Mouse (Mus musculus) limb, embryonic 12.5 days (tissue): Measurements from ENCODE around the gene Rdh11. TPM values are rescaled to one million over a fixed set of nuclear protein-coding genes. Genes with fewer than 3 reads are reported as not detected.

ENCODE experiments used
- ATAC-seq: fragments of 200-750 bp; cut with Nextera tagmentation; 2 replicates; pipeline ENCODE4 v1.8.0; 2017; ENCODE audit warnings: low read depth, moderate TSS enrichment; ENCODE audit not compliant: insufficient number of reproducible peaks, insufficient read depth, low FRiP score, low TSS enrichment
- H3K27ac ChIP-seq: fragments of 300-500 bp; sonication (generic); 2 replicates; pipeline ENCODE4 v1.5.1; 2016; ENCODE audit warnings: mild to moderate bottlenecking, moderate library complexity
- H3K27me3 ChIP-seq: fragments of 300-500 bp; sonication (generic); 2 replicates; pipeline ENCODE4 v1.6.1; 2016; ENCODE audit warnings: mild to moderate bottlenecking, moderate library complexity
- H3K36me3 ChIP-seq: fragments of 300-500 bp; sonication (generic); 2 replicates; pipeline ENCODE4 v1.6.1; 2016; ENCODE audit warnings: mild to moderate bottlenecking, moderate library complexity
- H3K4me1 ChIP-seq: fragments of 300-500 bp; sonication (generic); replicated peaks from 2 replicates; pipeline ENCODE4 v1.6.1; 2016
- H3K4me2 ChIP-seq: fragments of 300-500 bp; sonication (generic); 2 replicates; pipeline ENCODE4 v1.6.1; 2016; ENCODE audit warnings: mild to moderate bottlenecking, moderate library complexity
- H3K4me3 ChIP-seq: fragments of 300-500 bp; sonication (generic); replicated peaks from 2 replicates; pipeline ENCODE4 v1.5.1; 2016; ENCODE audit warnings: mild to moderate bottlenecking
- H3K9ac ChIP-seq: fragments of 300-500 bp; sonication (generic); replicated peaks from 2 replicates; pipeline ENCODE4 v1.6.1; 2016; ENCODE audit warnings: mild to moderate bottlenecking, moderate library complexity
- H3K9me3 ChIP-seq: fragments of 300-500 bp; sonication (generic); 2 replicates; pipeline ENCODE4 v1.6.1; 2016; ENCODE audit warnings: mild to moderate bottlenecking, moderate library complexity
- WGBS: fragments of 180-500 bp; shearing (Covaris S2); methylation state at CpG from one replicate; pipeline ENCODE4 v1.1.7; 2016; 5-methylcytosine and 5-hydroxymethylcytosine counted together
- polyA plus RNA-seq: library from polyadenylated mRNA; unstranded; fragments of >200 nt; fragmentation: Nextera tagmentation; extraction: Ambion mirVana; gene quantifications from 2 replicates; pipeline ENCODE4 v1.2.1, GENCODE M21; 2016

The Rdh11 gene
- polyA plus RNA-seq, 1 experiment from 2014 or later = 23.3 TPM

DNA sequence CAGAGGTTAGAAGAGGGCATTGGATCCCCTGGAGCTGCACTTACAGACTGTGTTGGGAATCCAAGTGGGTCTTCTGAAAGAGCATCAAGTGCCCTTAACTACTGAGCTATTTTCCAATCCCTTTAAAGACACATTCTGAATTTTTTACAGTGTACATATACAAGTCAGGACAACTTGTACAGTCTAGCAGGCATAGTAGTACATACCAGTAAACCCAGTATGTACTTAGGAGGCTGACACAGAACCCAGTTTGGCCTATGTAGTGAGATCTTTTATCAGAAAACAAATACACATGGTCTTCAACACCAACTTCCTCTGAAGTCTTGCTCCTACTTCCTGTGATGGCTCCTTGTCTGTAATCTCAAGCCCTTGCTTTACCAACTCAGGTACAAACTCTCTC lies 53.1 kb downstream of the Rdh11 start:
- Histone ChIP-seq H3K36me3 (no peaks in the 10 kb centered on the region), H3K27ac (no peak overlapping the region), H3K4me2 (no peak overlapping the region), H3K4me1 (peaks cover 6% of the 10 kb centered on the region; the same call in 1 of the 2 replicates), H3K9ac (no peak overlapping the region), H3K27me3 (peaks cover 7% of the 10 kb centered on the region; the same call in 1 of the 2 replicates), H3K9me3 (no peaks in the 10 kb centered on the region), H3K4me3 (no peak overlapping the region)
- no peak for ATAC-seq

DNA sequence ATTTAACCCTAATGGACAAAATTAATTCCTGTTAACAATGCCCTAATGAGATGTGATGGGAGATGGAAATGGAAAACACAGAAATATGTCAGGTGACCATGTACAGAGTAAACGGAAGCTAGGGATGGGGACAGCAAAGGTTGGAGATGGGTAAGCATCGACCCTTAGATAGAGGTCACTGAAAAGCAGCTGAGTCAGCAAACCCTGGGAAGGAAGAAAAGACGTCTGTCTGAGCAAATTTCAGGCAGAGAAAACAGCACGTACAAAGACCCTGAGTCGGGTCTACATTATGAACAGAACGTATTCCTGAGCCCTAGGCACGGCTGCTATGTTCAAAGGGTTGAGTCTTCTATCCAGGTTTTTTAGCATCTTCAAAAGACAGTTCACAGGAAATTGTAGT lies 55.1 kb downstream of the Rdh11 start:
- no peak overlapping the region for H3K4me3 ChIP-seq
- H3K27me3 ChIP-seq = peaks cover 24% of the 10 kb centered on the region
- no peak overlapping the region for H3K9ac ChIP-seq
- no peak for ATAC-seq
- 77% methylated on average over 7 of the region's 7 CpGs for WGBS
- H3K27ac ChIP-seq = no peak overlapping the region
- no peaks in the 10 kb centered on the region for H3K36me3 ChIP-seq
- H3K4me1 ChIP-seq = peaks cover 6% of the 10 kb centered on the region; the same call in 1 of the 2 replicates
- no peaks in the 10 kb centered on the region for H3K9me3 ChIP-seq
- H3K4me2 ChIP-seq = no peak overlapping the region

DNA sequence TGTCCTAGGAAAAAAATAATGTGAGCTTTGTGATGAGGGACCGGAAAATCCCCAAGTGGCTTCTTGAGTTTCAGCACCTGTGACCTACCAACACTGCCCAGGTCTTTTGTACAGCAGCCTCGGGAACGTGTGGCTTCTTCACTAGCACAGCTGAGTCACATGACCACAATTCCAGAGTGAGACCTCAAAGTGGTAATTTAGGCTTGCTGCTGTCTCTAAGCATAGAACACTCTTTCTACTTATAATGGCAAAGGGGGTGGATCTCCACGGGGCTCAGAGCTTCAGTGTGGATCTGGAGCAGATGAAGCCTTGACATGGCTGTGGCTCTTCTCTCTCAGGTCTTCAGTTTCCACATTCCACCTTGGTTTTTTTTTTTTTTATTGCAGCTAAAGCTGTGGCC lies 57.0 kb downstream of the Rdh11 start:
- Histone ChIP-seq H3K9ac (no peak overlapping the region), H3K27ac (no peak overlapping the region), H3K4me1 (peaks cover 11% of the 10 kb centered on the region), H3K36me3 (no peaks in the 10 kb centered on the region), H3K4me2 (no peak overlapping the region), H3K9me3 (no peaks in the 10 kb centered on the region), H3K27me3 (peaks cover 43% of the 10 kb centered on the region), H3K4me3 (no peak overlapping the region)
- no peak for ATAC-seq
- 39% methylated on average over 4 of the region's 4 CpGs for WGBS

DNA sequence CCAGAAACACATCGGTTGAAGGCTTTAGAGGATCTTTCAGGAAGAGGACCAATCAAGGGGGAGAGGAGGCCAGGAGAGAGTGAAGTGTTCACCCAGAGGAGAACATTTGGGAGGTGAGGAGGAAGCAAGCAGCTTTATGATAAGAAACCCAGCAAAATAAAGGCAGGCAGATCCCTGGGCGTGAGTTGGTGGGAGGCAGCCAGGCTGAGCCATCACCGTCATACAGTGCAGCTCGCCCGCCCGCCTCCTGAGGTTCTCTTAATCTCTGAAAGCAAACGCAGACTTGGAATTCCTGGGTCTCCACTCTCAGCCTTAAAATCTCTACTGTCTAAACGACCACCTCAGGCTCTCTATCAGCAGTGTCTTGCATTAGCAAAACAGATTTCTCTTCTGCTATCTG lies 57.4 kb downstream of the Rdh11 start:
- Histone ChIP-seq H3K4me1 (peaks cover 11% of the 10 kb centered on the region), H3K9ac (no peak overlapping the region), H3K27me3 (peaks cover 45% of the 10 kb centered on the region), H3K4me2 (no peak overlapping the region), H3K9me3 (no peaks in the 10 kb centered on the region), H3K4me3 (no peak overlapping the region), H3K36me3 (no peaks in the 10 kb centered on the region), H3K27ac (no peak overlapping the region)
- WGBS = 49% methylated on average over 8 of the region's 8 CpGs
- no peak for ATAC-seq

DNA sequence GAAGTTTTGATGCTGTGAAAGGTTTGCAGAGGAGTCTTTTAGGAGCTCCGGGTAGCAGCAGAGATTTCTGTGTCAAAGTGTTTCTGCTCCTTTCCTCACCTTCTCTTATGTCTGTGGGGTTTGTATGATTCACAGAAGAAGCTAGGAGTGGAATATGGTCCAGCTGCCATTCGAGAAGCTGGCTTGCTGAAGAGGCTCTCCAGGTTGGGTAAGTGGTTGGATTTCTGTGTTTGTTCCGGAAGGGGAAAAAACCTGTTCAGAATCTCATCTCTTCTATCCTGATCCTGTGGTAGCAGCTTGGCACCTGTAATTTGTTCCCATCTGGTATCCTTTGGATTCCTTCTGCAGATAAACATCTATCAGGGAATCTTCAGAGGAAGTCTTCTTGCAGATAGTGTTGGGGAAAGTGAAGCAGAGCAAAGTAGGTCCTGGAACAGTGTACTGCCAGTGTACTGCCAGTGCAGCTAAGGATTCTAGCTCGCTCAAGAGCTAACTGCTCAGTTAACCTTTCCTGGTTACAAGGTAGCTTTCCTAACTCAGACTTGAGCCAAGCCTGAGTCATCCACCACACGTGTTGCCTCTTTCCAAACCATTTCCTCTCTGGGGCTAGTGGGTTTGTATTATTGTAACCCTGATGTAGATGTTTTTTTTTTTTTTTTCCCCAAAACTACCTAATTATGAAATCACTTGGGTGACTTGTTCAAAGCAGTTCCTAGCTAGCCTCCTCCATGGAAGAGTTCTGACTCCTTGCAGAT lies 60.2 kb downstream of the Rdh11 start:
- no peak overlapping the region for H3K9ac ChIP-seq
- no peaks in the 10 kb centered on the region for H3K9me3 ChIP-seq
- H3K4me1 ChIP-seq = peaks cover 11% of the 10 kb centered on the region
- no peaks in the 10 kb centered on the region for H3K36me3 ChIP-seq
- H3K27me3 ChIP-seq = peaks cover 49% of the 10 kb centered on the region
- H3K27ac ChIP-seq = no peak overlapping the region
- H3K4me3 ChIP-seq = peak overlapping the region; percentile 52; the same call in 1 of the 2 replicates
- WGBS = 29% methylated on average over 5 of the region's 5 CpGs
- no peak for ATAC-seq
- H3K4me2 ChIP-seq = peak overlapping the region; percentile 93

DNA sequence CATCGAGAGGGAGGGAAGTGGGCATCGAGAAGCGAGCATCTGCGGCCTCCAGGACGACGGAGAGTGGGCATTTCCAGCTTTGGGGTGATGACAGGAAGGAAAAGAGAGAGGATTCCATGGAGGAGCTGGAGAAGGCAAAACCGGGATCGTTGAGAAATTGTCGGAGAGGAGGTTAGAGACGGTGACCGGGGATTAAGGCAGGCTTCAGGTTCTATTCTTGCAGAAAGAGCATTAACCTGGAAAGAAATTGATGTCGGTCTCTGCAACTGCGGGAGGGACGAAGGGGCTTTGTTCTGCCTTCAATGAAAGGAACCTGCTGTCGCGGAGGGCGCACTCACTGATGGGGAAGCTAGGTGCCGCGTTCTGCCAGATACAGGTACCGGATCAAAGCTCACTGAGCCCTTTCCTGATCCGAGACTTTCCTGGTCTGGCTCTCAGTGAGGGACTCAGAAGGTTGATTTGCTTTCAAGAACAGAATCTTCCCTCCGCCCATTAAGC lies 60.9 kb downstream of the Rdh11 start:
- Histone ChIP-seq H3K9me3 (no peaks in the 10 kb centered on the region), H3K4me2 (peak overlapping the region; percentile 93), H3K4me3 (peak overlapping the region; percentile 52), H3K4me1 (peaks cover 11% of the 10 kb centered on the region), H3K36me3 (no peaks in the 10 kb centered on the region), H3K9ac (peak overlapping the region; percentile 53), H3K27me3 (peaks cover 49% of the 10 kb centered on the region), H3K27ac (no peak overlapping the region)
- WGBS = 1% methylated on average over 22 of the region's 22 CpGs
- ATAC-seq = no peak

DNA sequence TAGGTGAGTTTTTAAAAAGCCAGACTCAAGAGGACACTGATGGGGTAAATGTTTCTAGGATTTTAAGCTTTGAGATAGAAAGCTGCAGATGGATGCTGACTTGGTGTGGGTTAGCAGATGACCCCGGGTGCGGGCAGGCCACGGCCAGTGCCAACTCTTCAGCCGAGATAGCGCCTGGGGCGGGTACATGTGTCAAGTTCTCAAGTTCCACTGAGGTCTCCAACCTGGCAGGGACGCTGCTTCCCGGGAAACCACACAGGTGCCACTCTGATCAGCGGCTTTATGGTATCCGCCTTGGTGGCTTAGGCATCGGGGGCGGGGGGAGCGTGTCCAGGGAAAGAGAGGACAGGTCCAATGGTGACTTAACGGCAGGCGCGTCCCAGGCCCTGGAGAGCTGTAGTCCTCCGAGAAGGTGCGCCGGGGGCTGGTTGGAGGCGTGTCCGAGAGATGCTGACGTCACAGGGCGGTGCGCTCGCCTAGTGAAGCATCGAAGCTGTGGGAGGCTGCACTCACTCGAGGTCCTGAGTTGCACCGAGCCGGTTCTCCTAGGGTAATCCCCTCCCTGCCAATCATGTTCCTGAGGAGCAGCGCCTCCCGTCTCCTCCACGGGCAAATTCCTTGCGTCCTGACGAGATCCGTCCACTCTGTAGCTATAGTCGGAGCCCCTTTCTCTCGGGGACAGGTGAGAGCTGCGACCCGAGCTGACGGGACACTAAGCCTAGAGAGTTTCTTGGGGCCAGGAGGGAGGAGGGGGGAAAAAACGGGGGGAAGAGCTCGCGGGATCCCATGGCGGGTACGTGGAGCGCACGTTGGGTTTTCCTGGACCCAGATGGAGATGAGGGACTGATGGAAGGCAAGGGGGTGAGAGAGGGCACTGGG lies 61.6 kb downstream of the Rdh11 start, which contains the start of gene Arg2:
Arg2 (plus strand) TSS at position 479 of the 879 bp plus-strand sequence.
- H3K9ac ChIP-seq = peak within 1 kb of the TSS; percentile 53
- no peaks in the 10 kb centered on the region for H3K36me3 ChIP-seq
- no peaks in the 10 kb centered on the region for H3K9me3 ChIP-seq

More for the DNA sequence above, 61.6 kb downstream of the Rdh11 start, which contains the start of gene Arg2:
- WGBS = under 1% methylated on average over 47 of the region's 47 CpGs
- peak within 1 kb of the TSS; percentile 52 for H3K4me3 ChIP-seq
- H3K4me1 ChIP-seq = peaks cover 11% of the 10 kb centered on the region
- peak within 1 kb of the TSS; percentile 93 for H3K4me2 ChIP-seq
- H3K27me3 ChIP-seq = peaks cover 49% of the 10 kb centered on the region
- peak; percentile 95 for ATAC-seq
- no peak within 1 kb of the TSS for H3K27ac ChIP-seq

Other genes starting within 250 kb of the Rdh11 start
- gene Tmem229b, start 184.7 kb downstream of the Rdh11 start, polyA plus RNA-seq = 3.4 and 4.4 TPM in 2 replicates
- 3.0 and 3.1 TPM in 2 replicates for gene Plekhh1, start 163.1 kb downstream of the Rdh11 start, polyA plus RNA-seq
- gene Pigh, start 102.6 kb downstream of the Rdh11 start, polyA plus RNA-seq = 33.8 and 36.9 TPM in 2 replicates
- gene Arg2, start 61.5 kb downstream of the Rdh11 start, polyA plus RNA-seq = 1.2 and 1.4 TPM in 2 replicates
- gene Vti1b, start 19.6 kb downstream of the Rdh11 start, polyA plus RNA-seq = 83.0 and 83.9 TPM in 2 replicates
- 2.5 and 3.5 TPM in 2 replicates for gene Rdh12, start 16.6 kb upstream of the Rdh11 start, polyA plus RNA-seq
- gene Zfyve26, start 104.0 kb upstream of the Rdh11 start, polyA plus RNA-seq = 12.4 and 17.8 TPM in 2 replicates
- gene Rad51b, start 105.0 kb upstream of the Rdh11 start, polyA plus RNA-seq = 6.4 and 8.0 TPM in 2 replicates